Mouse (Mus musculus): ENCODE results near the gene Dhx16.

The Dhx16 gene

DNA sequence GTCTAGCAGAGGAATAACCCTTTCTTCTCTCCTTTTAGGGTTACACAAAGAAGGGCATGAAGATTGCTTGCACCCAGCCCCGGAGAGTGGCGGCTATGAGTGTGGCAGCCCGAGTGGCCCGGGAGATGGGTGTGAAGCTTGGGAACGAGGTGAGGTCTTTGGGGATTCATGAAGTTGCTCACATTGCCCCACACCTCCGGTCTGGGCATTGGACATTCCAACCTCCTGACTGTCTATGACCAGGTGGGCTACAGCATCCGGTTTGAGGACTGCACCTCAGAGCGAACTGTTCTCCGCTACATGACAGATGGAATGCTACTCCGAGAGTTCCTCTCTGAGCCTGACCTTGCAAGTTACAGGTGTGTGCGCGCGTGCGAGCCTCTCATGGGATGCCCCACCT, 4.2 kb downstream of the Dhx16 start:
- CTCF ChIA-PET: no interaction called here

DNA sequence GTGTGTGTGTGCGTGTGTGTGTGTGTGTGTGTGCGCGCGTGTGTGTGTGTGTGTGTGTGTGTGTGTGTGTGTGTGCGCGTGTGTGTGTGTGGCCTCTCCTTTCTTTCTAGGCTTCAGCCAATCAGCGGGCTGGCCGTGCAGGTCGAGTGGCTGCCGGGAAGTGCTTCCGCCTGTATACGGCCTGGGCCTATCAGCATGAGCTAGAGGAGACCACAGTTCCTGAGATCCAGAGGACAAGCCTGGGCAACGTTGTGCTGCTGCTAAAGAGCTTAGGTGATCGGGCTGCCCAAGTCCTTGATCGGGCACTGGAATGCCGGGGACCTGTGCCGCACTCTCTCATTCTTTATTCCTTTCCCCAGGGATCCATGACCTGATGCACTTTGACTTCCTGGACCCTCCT, 8.1 kb downstream of the Dhx16 start:
- CTCF ChIA-PET: interaction anchor here (0.6 kb wide), 1 partner anchor 42 kb away, joined by 6 read pairs; no protein-coding TSS in a partner anchor

DNA sequence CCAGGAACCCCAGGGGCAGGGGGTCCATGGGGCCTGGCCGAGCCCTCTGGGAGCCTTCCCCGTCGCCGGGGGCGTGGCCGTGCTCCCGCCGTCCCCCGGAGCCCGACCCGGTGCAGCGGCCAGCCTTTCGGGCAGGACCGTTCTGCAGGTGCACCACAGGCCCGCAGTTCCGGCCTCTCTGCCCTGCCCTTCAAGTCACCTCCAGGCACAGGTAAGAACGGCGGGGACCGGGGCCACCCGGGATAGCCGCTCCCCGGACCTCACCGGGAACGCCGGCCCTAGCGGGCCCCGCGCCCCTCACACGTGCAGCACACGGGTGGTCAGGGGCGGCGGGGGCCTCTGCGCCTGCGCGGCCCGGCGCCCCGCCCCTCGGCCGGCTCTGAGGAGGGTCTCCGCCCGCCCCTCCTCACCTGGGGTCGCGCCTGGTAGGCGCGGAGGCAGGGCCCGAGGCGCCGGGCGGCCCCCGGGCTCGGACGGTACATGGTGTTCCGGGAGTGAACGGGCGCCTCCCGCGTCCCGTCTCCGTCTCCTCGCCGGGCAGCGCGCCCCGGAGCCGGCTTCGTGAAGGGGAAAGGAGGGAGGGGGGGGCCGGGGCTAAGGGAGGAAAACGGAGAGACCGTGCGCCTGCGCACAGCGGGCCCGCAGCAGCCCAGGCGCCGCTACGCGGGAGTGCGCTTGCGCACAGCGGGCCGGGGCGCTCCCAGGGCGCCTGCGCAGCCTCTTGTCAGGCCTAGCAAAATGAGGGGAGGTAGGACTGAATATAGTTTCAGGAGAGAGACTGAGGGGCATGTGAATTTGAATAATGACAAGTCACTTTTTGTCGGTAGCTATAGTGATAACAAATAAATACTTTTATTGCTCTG, 17.4 kb downstream of the Dhx16 start, which contains the start of gene 2310061I04Rik:
TSS of gene 2310061I04Rik (minus strand) at position 651 of the 863 bp plus-strand sequence.
- CTCF ChIA-PET: interaction anchor here (0.7 kb wide), 1 partner anchor 41 kb away, joined by 3 read pairs; no protein-coding TSS in a partner anchor

DNA sequence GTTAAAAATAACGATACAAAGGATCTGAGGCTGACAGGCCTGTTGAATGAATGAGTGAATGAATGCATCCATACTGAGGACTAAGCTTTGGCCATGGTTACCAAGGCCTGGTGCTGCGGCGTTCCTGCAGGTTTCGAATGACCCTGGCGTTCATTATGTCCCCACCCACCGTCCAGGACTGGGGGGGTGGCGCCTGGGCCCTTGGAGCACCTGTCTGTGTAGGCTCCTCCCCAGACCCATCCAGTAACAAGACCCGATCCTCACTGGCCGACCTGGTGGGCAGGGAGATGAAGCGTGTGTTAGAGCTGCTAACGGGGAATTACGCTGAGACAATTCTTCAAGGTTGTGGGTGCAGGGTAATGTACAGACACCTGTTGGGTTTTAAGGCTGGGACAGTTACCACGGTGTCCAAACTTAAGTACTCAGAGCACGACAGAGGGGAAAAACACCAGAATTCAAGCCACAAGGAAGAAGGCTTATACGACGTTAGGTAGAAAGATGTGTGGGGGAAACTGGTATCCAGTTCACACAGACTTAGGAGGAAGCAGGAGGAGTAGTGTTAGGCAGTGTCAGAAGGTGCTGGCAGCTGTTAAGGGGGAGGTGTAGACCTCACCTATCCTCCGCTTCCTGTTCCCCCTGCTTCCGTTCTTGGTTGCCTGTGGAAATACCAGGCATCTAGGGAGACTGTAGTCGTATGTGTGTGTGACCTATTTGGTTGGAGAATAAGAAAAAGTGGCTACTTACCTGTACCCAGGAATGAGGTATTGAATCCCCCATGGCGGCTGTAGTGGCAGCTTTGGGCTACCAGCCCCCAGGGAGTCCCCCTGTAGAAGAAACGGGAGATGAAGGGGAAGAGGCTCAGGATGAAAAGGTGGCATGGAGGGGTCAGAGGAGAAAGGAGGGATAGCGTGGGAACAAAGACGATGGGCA, 18.3 kb downstream of the Dhx16 start:
- CTCF ChIA-PET: interaction anchor here (0.7 kb wide), 1 partner anchor 40 kb away, joined by 3 read pairs; no protein-coding TSS in a partner anchor

DNA sequence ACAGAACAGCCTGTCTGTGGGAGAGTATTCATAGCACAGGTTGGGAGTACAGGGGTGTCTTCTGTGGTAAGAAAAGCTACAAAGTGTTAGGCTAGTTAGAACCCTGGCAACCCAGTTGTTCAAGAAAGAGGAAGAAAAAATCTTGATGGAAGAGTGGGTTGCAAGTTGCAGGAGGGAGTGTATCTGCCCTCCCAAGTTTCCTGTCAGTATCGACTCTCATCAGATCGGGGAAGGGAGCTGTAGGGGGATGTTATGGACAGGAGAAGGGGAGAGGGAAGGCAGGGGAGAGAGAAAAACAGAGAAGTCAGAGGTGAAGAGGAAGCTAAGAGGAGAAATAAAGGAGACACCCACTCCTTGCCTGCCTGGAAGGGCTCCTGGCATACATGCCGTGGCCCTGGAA, 21.0 kb downstream of the Dhx16 start:
- CTCF ChIA-PET: interaction anchor here (0.6 to 1.0 kb wide), 3 partner anchors 9 to 26 kb away, joined by 3 to 4 read pairs (median 3); no protein-coding TSS in a partner anchor

DNA sequence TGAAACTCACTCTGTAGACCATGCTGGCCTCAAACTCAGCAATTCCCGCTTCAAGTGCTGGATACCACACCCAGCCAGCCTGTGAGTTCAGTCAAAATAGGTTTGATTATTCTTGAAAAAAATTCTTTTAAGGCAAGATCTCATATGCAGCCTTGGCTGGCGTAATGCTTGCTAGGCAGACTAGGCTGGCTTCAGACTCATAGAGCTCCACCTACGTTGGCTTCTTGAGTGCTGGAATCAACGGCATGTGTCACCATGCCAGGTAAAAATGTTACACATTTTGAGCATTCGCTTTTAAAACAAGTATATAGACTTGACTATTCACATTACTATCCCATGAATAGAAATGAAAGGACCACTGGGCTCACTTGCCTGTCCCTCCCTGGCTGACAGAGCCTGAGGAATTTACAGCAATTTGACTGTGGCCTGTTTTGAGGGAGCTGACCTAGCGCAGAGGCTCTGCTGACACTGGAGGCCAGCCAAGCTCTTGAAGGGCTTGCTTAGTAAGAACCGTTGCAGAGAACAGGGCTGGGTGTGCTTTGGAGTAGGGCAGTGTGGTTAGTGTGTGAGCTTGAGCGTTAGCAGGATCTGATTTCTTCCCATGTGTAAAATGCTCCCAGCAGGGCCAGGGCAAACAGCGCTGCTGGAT, 23.8 kb downstream of the Dhx16 start:
- CTCF ChIA-PET: interaction anchor here (0.6 to 1.1 kb wide), 5 partner anchors 10 to 140 kb away, joined by 3 to 6 read pairs (median 3); no protein-coding TSS in a partner anchor

DNA sequence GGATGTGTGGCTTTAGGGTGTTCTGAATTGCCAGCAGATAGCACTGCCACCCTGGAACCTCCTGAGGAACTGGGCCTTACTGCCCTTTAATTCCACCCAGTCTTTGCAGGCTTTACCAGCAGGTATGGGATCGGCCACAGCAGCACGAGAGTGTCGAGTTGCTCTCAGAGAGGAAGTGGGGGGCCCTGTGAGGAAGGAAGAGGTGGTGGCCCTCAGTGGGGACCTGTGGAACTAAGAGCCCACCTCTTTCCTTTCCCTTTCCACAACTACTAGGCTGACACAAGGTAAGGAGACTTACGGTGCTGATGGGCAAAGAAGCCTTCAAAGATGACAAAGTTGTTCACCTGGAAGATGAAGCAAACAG, 24.4 kb downstream of the Dhx16 start:
- CTCF ChIA-PET: interaction anchor here (0.6 kb wide), 1 partner anchor 140 kb away, joined by 6 read pairs; no protein-coding TSS in a partner anchor

DNA sequence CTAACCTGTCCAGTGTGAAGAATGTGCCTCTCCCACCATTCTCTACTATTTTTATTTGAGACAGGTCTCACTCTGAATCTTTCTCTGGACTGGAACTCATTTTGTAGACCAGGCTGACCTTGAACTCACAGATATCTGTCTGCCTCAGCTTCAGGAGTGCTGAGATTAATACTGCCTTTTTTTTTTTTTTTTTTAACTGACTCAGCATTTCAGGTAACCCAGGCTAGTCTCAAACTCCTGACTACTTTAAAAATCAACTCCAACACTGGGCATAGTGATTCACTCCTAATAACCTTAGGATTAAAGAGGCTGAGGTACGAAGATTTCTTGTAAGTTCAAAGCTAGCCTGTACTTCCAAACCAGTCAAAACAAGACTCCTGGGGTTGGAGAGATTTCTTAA, 26.0 kb downstream of the Dhx16 start:
- CTCF ChIA-PET: interaction anchor here (0.6 kb wide), 2 partner anchors 11 to 23 kb away, joined by 3 to 4 read pairs; no protein-coding TSS in a partner anchor

DNA sequence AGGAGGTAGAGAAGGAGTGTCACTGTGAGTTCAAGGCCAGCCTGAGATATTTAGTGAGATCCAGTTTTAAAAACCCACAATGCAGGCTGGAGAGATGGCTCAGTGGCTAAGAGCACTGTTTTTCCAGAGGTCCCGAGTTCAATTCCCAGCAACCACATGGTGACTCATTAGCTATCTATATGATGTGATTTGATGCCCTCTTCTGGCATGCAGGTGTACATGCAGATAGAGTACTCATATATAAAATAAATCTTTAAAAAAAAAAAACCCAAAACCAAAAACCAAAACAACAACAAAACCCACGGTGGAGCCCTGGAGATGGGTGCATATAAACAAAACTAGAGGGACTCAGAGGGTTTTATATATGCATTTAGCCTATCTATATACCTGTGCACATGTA, 28.0 kb downstream of the Dhx16 start:
- CTCF ChIA-PET: interaction anchor here (0.9 kb wide), 1 partner anchor 118 kb away, joined by 3 read pairs; no protein-coding TSS in a partner anchor

DNA sequence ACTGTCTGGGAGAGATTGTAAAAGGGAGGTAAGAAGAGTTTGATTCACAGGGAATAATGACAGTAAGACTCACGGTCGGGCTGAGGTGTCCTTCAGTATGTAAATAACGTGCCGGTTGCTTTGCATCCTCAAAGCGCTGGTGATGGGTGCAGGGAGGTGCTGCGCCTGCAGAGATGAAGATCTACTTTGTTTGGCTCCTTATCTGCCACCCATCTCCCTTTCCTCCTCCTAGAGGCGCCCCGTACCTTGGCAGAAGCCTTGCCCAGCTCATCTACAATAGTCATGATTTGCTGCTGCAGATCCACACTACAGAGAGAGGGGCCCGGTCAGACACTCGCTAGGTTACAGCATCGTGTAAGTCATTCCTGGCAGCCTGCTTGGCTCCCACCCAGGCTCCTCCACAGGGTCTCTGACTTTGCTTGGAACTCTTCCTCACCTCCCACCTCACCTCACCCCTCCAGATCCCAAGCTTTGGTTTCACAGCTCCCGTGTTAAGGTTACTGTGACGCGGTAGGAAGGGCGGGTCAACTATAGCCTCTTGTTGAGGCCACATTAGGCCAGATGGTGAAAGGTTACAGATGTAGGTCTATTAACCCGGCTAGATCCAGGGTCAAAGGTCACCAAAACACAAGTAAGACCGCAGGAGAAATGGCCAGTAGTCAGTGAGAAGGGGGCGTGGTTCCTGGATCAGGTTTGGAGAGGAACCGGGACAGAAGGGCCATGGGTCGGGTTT, 29.7 kb downstream of the Dhx16 start:
- CTCF ChIA-PET: interaction anchor here (0.7 kb wide), 1 partner anchor 39 kb away, joined by 3 read pairs; no protein-coding TSS in a partner anchor

DNA sequence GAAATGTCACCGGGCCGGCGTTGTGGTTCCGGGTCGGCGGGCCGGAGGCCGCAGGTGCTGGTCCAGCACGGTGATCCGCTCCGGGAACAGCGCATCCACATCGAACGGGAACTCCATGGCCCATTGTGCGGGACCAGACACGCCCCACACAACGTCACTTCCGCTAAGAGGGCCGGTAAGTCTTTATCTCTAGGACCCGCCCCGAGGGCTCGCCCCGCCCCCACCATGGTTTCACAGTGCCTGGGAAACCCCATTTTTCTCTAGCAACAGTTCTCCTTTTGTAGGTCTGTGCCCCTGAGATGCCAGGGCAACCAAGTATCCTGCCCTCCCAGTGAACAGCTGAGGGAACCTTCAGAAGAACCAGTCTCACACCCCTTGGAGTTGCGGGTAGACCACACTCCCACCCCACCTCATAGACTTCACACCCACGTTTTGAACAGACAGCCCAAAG, 30.3 kb downstream of the Dhx16 start, which contains the start of gene Atat1:
TSS of gene Atat1 (minus strand) at position 157 of the 451 bp plus-strand sequence.
- CTCF ChIA-PET: no interaction called here

DNA sequence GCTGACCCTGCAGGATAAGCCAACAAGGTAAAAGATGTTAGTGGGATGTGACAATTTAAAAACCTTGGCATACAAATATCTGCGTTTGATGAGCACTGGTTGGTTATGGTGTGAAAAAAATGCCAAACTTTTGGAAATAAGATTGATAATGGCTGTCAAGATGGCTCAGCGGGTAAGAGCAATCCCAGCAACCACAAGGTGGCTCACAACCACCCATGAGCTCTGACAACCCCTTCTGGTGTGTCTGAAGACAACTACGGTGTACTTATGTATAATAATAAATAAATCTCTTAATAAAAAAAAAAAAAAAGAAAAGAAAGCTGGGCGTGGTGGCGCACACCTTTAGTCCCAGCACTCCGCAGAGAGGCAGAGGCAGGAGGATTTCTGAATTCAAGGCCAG, 35.4 kb downstream of the Dhx16 start:
- CTCF ChIA-PET: interaction anchor here (0.6 to 0.7 kb wide), 3 partner anchors 66 to 264 kb away, joined by 3 to 5 read pairs (median 3); no protein-coding TSS in a partner anchor

DNA sequence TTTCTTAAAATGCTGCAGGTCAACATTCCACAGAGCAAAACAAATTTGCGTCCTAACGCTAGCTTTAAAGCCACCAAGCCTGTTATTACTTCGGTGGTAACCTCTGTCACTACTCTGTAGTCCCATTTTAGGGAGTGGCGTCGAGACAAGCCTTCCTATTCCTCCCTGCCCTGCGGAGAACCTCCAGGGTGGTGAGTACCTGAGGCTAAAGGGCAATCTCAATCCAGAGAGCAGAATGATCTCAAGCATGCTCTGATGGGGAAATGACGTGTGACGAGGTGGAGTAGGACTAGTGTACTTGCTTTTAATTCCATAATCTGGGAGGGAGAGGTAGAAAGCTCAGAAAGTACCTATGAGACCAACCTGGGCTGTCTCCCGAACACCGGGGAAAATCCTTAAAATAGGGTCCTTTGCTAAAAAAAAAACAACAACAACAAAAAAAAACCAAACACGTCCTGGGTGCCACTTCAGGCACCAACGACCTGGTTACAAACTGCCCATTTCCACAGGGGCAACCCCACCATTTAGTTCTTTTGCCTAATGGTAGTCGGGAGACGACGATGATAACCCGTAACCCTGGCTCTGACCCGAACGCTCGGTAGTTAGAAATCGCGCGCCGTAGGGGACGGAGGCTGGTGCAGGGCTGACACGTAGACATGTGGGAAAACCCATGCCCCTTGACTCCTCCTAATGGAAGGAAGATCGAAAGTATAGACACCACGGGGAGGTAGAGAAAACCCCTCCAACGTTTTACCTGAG, 36.1 kb downstream of the Dhx16 start:
- CTCF ChIA-PET: interaction anchor here (0.7 kb wide), 1 partner anchor 263 kb away, joined by 3 read pairs; no protein-coding TSS in a partner anchor

DNA sequence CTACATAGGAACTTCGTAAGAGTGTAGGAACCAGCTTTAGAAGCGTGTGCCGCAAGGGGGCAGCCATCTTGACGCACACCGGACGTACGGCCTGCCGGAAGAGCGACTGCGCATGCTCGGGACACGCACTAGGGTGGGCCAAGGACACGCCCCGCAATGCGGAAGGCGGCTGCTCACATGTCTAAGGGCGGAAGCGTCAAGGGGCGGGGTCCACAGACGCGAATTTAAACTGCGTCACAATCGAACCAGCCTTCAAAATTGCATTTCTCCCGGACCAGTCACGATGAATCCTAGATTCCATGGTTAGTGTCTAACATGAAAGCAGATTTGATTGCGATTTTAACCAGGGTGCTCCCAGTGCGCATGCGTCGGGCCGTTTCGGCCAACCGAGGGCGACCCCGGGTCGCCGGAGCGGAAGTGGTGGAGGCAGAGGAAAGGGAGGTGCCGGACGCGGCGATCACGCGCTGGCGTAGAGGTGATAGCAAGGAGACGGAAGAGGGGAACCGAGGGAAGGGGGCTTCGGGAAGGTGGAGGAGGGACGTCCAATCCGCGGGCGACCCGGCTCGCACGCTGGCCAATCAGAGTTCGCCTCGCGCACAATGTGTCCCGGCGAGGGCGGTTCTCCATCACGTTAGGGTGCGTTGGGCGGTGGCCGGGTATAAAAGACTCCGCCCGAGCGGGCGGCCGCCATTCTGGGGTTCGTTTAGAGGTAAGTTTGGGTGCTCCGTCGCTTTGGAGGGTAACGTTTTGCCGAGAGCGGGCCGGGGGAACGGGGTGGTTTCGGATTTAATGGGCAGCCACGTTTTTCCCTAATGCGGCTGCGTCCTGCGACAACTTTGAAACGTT, 36.9 kb downstream of the Dhx16 start, which contains the start of the genes Mrps18b and Ppp1r10:
TSS of gene Mrps18b (minus strand) at position 93 of the 846 bp plus-strand sequence.
TSS of gene Ppp1r10 (plus strand) at position 138 of the 846 bp plus-strand sequence.
- CTCF ChIA-PET: no interaction called here

DNA sequence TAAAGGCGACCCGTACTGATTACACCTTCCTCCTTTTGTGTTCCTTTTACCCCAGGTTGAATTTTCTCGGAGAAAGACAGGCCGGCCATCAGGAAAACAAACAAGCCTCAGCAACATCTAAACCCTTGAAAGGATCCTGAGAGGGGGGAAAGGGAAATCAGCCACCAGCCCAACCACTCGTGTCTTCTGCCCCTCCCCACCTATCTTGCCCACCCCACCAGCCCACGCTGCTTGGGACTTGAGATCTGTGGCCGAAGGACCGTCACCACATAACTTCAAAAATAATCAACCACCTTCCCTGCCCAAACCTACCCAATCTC, 37.5 kb downstream of the Dhx16 start:
- CTCF ChIA-PET: no interaction called here

DNA sequence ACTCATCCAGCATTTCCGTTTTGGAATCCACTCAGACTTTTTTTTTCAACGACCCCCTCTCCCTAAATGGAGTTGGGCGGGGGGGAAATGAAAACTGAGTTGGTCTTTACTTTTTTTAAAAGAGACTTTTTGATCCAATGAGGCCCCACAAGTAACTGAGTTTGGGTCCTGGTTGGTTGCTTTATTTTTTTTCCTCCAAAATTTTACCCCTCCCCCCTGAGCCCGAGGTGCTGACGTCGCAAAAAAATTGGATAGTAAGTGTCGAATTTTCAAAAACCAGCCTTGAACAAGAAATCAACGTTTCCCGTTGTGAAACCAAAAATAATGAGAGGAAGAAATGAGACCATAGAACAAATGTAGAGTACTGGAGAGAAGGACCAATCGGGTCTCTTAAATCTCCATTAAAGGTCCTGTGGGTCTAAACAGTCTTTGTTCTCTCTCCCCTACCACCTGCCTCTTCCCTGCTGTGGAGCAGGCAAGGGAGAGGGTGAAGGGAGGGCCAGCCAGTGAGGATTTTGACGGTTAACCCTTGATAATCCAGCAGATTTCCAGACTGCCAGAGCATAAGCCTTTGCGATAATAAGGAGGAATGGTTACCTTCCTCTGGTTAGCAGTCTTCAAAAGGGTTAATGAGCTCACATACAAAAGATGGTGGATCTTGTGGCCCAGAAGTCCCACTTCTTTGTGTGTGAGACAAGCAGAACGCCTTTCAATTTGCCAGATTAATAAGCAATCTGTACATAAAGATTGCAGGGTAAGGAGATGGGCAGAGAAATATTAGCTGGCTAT, 38.0 kb downstream of the Dhx16 start:
- CTCF ChIA-PET: no interaction called here

DNA sequence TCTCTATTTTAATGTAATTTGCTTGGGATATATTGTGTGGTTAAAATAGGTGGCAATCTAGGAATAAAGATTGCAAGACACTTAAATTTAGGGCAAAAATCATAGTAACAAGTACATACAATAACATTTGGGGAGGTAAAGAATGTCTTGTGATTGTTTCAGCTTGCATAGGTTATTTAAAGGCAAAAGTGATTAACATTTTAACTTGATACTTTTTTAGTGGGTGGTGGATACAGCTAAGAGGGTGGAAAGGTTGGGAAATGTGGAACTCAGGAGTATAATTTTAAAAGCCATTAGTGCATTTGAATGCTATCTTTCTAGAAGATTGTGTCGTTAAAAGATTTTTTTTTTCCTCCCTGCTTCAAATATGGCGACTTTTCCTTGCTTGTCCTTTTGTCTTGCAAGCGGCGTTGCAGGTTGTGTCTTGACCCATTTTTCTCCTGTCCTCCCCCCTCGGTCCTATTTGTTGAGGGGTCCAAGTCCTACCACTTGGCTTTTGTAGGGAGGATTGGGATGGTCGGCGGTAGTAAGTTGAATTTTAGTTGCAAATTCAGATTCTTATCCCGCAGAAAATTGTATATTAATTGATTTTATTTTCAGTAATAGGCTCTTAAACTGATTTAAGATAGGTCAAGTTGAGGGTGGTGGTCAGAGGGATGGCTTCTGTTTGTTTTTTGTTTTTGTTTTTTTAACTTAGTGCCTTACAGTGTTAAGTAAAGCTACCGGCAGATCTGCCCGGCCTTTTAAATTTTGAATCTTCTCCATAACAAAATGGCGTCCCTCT, 38.8 kb downstream of the Dhx16 start:
- CTCF ChIA-PET: interaction anchor here (1.7 kb wide), 1 partner anchor 49 kb away, joined by 4 read pairs; no protein-coding TSS in a partner anchor
